Mouse (Mus musculus) thymus, adult 18-20 months (tissue): ENCODE measurements around the gene Srebf1.

ENCODE experiments used
- DNase-seq, 2 experiments: peaks; one replicate each; pipeline ENCODE4 v3.0.0; 2022; ENCODE audit warnings: mixed read lengths in 2 of 2

Gene Srebf1

DNA sequence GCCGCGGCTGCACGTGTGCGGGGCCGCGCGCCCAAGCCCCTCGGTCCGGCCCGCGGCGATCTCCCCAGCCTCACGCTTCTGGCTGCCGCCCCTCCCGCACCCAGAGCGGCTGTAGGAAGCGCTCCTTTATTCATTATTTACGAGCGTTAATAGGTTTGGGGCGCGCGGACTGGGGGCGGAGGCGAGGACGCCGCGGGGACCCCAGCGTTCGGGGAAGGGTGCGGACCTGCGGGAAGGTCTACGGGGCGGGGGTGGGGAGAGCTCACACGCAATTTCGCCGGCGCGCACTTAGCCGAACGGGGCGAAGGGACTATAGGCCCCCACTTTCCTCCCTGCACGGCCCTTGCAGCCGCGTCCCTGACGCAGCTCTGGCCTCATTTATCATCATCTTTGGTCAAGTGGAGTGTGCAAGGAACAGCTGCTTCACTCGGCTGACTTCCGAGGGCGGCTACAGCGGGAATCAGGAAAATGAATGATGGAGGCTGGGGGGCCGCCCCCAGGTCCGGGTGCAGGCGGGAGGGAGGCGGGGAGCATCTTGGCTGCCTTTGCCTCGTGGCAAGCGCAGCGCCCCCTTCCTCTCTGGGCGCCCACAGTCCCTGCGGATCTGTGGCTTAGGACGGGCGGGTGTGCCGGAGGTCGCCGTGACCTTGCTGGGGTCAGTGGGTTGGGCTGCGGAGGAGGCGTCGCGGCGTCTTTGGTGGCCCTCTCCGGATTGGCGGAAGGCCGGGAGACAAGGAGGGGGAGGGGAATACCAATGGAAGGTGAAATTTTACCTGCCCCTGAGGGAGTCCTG, 46.0 kb downstream of the Srebf1 start:
- DNase-seq: peak in 1 of 2 experiments; percentile 55

DNA sequence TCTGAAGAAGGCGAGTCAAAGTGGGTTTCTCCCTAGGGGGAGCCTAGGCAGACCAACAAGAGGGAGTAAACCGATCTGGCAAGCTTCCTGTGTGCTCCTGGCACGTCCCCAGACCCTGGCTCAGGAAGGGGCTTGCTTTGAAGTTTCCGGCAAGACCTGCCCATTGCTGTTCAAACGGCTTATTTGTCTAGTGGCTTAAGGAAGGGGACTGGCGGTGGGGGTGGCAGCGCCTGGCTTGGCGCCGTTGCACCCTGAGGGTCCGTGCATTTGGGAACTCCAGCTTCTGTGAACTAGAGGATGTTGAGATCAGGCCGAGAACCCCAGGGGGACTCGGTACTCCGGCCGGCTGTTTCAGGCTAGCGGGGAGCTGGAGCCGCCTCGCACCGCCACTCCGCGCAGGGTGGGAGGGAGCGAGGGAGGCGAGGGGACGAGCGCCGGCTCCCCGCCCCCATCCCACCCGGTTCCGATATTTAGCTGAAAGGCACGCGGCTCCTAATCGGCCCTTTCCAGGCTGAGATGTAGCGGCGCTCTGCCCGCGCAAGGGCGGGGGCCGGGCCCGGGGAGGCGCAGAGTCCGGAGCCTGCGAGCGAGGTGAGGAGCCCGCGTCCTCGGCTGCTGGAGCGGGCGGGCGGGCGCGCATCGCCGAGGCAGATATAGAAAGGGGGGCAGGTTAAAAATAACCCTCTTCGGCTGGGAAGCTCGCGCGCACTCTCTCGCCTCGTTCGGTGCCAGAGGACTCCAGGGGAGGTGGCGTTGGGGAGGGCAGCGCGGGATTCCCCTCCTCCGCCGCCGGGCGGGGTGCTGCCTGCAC, 46.8 kb downstream of the Srebf1 start:
- DNase-seq: peak; percentile 32 to 50

DNA sequence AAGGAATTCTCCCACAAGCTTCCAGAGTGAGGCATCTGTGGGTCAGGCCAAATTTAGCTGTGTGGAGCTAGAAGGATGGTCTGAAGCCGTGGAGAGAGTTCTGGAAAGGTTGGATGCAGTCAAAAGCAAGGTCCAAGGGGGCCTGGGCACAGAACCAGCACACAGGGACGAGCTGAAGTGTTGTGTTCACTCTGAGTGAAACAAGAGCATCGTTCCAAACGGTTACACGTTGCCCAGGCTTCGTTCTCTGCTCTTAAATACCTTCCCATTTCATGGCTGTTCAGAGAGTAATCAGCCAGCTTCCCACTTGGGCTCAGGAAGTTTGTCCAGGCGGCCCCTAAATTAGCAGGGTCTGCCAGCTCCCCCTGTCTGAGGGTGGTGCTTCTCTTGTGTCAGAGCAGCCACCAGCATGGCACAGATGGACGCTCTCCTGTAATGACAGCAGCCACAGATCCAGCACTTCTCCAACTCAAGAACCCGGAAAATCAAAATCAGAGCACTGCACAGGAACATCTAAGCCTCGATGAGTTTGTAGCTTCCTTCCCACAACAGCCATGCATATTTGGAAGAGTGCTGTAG, 48.7 kb downstream of the Srebf1 start:
- DNase-seq: no peak

DNA sequence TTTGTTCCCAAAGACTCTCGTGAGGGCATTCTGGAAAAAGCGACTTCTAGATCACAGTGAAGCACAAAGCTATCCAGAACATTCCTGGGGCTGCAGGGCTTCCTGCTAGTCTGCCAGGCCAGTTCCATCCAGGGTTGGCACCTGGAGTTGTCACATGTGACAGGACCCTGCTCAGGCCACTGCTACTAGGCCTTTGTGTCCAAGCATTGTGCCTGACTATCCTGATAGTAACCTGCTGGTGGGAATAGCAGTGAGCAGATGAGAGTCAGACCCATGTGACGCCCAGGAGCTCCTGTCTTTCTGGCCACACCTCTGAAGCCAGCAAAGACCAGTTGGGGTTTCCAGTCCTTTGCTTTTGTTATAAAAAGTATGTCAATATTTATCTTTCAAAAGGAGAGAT, 50.3 kb downstream of the Srebf1 start:
- DNase-seq: no peak

DNA sequence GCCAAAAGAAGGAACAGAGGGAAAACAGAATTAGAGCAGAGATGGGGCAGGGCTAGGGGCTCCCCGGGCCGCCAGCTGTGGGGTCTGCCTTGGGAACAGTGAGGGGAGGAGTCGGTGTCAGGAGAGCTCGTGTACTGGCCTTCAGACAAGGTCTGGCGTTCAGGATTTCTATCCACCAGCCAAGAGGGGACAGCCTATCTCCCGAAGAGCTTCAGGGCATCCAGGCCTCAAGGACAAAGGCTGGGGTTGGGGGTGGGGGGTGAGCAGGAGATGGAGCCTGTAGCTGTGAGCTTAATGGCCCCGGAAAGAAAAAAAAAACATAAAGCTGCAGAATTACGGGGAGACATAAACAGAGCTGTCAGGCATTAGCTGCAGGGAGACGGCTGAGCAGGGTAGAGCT, 53.6 kb downstream of the Srebf1 start:
- no peak for DNase-seq

DNA sequence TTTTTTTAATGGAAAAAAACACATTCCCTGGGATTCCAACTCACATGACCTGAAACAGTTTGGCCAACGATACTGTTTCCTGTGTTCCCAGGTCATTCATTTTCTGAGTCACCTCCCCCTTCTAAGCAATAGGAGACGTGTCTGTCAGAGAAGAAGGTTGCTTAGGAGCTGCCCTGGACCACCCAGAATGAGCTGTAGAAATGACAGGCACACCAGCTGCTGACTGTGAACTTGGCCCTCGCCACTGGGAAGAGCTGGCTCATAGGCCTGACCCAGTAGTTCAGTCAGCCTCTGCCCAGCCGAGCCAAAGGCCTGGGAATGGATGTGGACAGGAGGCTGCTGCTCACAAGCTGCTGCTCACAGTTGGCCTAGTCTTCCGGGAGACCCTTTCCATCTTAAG, 57.3 kb downstream of the Srebf1 start:
- no peak for DNase-seq

DNA sequence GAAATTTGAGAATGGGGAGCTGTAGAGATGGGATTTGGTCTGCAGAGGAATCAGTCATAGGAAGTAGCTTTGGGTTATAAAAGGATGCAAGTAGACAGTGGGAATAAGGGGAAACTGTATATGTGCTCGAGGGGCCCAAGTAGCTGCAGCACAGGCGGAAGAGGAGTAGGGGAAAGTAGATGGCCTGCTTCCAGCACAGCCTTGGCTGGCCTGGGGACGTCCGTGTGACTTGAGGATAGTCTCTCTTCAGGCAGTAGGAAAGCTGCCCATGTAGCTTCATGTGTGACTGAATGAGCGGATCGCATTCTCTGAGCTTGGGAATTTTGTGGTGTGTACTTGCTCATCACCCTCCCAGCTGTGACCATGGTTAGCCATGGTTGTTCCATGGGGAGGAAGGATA, 57.9 kb downstream of the Srebf1 start:
- no peak for DNase-seq

DNA sequence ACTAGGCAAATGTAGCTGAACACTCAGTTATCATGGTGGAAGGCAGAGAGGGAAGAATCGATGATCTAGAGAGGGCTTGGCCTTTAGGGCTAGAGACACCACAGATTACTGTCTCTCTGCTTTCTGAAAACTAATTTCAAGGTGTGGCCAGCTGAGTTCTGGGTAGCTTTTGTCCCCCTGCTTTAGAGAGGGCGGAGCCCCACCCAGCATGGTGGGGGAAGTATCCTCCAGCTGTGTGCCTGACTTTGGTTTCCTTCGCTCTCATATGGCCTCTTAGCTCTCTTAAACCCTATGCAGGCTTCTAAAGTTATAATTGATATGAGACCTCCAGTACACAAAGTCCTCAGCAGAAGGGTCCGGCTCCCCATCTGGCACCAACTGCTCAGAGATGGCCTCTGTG, 59.0 kb downstream of the Srebf1 start:
- no peak for DNase-seq

DNA sequence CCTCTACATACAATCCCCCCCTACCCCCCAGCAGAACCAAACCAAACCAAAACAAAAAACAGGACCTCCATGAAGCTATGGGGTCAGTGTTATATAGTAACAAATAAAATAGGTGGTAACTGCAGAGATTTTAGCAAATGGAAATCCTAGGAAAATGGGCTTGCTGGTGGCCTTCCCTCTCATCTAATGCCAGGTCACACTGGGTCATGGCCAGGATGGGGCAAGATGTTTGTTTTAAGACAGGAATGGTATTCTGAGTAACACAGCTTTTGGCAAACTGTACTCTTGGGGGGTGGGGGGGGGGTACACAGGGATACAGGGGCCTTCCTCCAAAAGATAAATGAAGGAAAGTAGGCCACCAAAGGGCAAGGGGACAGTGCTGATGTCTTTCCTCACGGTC, 59.8 kb downstream of the Srebf1 start:
- DNase-seq: no peak

DNA sequence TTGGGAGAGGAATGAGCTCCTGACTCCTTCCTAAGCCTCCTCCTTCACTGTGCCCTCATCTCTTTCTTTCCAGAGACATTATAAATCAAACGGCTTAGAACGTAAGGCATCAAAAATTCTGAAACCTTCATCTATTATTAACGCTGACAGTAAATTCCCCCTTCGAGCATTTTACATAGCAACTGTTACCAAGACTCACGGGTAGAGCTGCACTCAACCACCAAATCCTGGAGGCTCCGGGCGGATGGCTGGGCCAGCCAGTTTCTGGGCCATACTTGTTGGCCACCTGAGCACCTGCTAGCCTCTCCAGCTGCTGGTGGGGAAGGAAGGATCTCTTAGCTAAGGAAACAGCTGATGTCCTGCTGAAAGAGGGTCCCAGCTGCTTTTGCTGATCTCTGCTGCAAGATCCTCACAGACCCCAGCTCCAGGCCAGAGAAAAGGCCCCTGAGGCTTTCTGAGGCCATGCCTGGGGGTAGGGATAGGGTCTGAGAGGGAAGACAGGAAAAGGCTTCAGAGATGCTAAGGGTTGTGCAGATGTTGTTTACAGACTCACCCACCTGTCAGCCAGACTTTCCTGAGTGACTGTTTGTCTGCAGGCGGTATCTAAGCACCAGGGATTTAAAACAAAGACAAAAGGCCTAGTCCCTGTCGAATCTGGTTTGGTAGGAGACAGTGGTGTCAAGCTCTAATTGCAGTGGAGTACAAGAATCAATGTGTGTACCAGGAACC, 61.1 kb downstream of the Srebf1 start:
- DNase-seq: peak in 1 of 2 experiments; percentile 44

DNA sequence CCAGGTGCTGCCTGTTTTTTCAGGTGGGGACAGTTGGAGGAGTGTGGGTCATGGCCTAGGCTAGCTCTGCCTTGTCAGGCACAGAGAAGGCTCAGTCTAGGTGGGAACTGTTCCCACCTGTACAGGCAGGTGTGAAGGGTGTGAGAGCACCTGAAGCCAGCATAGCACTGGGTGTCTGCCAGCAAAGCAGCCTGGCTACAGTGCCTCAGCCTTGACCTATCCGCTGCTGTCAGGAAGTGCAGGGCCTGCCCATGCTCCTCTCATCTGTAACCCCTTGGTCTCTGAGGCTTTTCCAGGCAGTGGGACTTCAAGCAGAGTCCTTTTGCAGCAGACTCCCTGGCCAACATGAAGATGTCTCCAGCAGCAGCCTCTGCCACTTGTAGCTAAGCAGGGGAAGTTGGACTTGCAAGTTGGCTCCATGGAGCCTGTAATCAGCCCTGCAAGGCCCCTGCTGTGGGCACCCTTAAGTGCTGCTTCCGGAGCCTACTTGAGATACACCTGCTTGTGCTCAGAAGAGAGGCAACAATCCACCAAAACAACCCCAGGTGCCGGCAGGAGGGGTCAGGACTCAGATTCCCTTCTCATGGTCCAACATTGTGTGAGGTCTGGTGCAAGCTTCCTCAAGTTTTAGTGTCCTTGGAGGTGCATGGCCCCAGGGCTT, 61.8 kb downstream of the Srebf1 start:
- DNase-seq: peak in 1 of 2 experiments; percentile 41

DNA sequence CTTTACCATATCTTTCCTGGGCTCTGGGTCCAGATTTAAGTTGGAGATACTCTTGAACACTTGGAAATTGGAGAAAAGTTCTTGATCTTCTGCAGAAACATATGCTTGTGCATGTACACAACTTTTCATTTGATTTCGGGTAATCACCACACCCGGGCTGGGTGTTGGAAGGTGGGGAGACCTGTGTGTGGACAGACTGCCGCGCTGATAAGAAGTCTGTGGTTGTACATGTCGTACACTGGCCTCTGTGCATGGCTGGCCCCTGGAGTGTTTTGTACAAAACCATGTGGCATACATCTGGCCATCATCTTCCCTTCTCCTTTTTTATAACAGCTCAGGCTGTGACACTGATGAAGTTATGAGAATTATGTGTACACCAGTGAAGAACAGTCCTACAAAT, 62.4 kb downstream of the Srebf1 start:
- DNase-seq: no peak

DNA sequence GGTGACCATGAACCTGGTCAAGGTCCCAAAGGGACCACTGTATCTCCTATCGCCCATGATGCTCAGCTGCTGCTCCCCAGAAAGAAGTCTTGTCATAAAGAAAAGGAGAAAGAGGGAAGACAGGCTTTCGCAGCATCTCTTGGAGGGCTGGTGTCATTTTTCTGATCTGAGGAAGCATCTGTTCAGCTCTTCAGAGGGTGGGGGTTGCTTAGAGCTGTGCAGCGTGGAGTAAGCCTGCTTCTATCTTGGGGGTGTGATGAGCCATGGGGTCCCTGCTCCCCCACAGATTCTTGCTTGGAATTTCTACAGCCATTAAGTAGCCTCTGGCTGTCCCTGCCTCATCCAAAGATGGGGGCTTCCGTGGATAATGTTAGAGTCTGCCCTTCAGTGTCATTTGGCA, 64.1 kb downstream of the Srebf1 start:
- DNase-seq: no peak

DNA sequence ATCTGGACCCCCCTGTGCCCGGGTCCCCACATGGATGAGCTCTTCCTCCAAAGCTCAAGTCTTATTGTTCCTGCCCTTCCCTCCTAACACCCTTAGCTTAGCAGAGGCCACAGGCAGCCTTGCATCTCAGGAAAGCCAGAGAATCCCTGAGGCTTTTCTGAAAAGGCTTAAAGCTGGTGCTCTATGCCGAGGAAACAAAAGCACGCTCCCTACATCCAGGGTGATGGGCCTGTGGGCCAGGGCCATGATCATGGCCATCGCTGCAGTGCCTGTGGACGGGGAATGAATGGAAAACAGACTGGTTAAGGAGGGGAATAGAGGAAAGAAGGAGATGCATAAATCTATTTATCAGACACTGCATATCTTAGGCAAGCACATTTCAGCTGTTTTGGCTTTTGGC, 66.7 kb downstream of the Srebf1 start:
- no peak for DNase-seq

DNA sequence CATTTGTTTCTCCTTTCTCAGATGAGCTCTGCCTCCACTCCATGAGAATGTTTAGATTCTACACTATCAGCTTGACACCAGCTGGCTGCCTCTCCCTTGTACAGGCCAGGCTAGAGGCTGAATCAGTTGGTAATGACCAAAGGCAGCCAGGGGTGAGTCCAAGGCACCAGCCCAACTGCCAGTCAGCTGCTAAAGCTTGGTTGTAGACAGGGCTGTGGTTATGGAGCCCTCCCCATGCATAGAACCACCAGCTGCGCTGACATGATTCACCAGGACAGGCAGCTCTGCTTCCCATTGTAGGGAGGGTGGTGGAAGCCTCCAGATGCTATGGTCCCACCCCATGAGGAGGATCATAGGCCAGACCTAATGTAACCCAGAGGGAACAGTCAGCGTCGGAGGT, 68.4 kb downstream of the Srebf1 start:
- DNase-seq: no peak

DNA sequence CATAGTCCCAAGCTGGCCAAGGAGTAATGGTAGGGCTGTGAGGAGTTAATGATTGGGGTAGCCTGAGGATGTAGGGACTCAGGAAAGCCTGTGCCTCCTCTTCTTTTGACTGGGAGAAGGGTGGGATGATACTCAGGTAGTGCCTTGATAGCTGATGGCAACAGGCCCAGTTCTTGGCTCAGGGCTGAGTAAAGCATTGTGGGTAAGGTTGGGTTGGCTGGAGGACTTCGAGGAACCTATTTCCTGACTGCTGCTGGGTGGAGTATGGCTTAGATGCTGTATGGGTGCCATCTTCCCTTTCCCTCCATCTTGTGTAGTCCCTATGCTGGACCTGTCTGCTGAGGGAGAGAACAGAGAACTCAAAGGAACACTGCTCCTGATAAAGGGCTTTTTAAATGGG, 70.0 kb downstream of the Srebf1 start:
- DNase-seq: no peak

DNA sequence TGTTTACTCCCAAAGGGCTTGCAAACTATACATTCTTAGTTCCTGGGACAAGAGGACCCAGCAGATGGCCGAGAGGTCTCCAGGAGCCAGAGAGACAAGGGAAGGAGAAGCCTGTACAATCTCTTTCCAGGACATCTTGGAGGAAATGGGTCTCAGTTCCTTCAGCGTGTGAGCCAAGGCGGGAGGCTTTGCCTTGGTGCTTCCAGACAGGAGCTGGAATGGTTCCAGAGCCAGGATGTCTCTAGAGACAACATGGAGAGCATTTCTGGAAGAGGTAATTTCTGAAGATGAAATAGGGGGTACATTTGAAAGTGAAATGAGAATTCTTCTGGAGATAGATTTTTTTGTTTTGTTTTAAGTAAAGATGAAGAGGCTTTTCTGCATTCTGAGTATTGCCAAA, 71.7 kb downstream of the Srebf1 start:
- no peak for DNase-seq
